Mouse (Mus musculus): ENCODE data around the gene Gucy1b2.

Gucy1b2 gene

DNA sequence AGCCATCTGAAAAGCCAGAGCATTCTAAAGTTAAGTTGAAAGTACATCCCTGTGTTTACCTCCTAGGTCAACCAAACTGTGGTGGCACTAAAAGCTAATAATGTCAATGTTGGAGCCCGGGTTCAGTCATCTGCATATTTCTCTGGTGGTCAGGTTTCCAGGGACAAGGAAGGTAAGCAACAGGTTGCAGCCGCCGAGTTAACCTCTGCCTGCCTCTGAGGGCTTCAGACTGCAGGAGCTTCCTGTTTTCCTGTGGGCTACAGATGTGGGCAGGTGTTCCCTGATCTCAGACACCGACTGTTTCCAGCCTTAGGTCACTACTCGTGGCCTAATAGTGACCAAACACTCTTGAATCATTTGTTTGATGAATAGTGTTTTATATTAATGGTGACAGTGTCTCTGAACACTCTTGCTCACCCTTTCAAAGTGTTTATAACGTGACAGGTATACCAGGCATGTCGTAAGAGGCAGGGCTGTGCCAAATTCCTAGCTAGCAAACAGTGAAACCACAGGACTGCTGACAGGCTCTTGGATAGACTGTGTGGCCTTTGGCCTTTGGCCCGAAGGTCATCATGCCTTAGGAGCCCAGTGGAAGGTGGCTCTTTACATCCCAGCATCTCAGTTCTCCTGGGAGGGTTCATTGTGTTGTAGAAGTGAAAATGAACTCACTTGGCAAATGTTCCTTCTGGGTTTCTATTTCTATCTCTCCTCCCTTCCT lies 94.7 kb downstream of the Gucy1b2 start:
- DNase-seq: no peak

- no peak for DNase-seq
Measured at GRCm38 (mm10) chr14:62355201-62355600, 100.9 kb downstream of the Gucy1b2 start.

DNA sequence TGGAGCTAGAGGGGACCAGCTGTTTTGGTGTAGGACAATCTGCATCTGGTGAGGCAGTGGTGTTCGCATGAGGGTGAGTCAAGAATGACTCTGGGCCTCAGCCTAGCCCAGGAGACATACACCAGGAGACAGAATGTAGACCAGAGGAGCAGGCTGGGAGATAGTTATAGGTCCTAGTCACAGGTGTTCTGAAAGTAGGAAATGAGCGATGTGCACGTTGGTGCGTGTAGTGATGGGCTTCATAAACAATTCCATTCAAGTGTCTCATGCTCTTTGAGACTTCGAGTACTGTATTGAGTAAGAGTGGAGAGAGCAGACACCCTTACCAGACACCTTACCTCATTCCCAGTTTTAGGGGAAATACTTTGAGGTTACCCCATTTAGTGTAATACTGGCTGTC lies 102.3 kb downstream of the Gucy1b2 start:
- DNase-seq: no peak

DNA sequence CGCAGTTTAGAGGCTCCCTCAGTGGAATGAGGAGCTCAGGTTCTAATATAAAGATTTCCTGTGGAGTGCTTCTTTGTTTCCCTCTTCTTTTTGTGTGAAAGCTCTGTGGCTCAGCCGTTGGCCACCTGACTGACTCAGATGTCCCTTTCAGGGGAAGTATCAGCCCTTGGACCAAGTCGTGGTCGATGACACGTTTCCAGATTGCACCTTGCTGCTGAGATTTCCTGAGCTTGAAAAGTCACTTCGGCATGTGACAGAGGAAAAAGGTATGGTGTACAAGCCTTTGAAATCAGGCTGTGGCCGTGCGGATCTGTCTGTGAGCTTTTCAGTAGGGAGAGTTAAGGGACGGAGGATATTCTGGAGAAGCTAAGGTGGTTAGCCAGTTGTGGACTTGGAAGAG lies 102.7 kb downstream of the Gucy1b2 start:
- DNase-seq: no peak

DNA sequence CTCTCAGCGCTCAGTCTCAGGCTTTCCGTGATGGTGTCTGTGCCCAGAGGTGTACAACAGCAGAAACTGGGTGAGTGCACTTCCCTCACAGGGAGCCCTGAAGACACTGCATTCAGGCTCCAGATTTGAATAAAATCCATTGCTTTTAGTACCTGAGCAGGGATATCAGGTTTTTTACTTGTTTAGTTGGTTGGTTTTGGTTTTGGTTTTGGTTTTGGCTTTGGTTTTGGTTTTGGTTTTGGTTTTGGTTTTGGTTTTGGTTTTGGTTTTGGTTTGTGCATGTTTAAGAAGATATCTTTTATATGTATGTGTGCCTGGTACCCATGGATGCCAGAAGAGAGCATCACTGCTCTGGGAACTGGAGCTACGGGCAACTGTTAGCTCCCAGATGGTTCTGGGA lies 105.2 kb downstream of the Gucy1b2 start:
- no peak for DNase-seq

DNA sequence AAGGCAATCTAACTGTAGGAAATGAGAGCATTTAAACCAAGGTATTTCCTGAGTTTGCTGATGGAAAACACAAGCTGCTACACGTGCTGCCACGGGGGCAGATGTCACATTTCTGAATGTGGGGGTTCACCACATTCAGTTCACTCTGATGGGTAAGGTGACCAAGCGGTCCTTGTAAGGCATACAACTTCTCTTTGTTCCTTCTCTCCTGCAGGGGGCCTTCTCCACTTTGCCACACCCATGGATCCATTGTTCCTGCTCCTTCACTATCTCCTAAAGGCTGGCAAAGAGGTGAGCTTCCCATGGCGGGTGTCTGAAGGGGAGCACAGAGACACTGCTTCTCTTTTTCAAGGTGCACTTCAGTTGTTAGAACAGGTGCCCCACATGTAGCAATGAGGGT lies 105.9 kb downstream of the Gucy1b2 start:
- no peak for DNase-seq

DNA sequence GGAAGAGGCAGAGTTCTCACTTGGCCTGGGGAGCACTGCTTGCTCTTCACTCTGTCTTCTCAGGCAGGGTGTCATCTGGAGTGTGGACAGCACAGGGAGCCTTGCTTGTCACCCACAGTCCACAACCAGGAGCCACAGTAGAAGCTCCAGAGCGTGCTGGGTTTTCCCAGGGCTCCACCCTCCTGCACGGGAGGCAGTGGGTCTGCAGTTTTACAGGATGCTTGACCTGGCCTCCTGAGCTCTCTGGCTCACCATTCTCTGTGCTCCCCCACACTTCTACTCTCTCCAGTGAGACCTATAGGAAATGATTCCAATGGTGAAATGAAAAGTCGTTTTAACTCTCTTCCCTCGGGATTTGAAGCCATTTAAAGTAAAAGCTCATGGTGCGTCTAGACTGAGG lies 106.3 kb downstream of the Gucy1b2 start:
- DNase-seq: no peak

- DNase-seq: no peak
Measured at GRCm38 (mm10) chr14:62347103-62347502, 109.0 kb downstream of the Gucy1b2 start.

DNA sequence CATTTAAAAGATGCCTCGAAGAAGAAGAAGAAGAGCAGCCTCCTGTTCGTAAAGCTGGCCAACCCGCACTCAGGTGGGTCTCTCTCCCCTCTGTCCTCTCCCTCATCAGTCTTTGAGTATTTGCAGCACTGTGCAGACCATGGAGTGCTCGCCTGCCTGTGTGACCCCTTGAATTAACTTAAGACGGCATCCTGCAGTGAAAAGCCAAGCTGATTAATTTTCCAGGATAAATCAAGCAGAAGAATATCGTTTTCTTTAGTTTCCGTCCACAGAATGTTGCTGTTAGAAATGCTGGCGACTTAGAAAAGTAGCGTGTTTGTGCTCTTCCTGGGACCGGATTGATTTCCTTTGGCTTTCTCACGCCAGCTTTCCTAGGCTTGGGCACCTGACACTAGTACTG lies 109.5 kb downstream of the Gucy1b2 start:
- DNase-seq: no peak
